Mouse (Mus musculus) CH12.LX (cell line): Measurements from ENCODE around the gene Copb1. TPM values are rescaled to one million over a fixed set of nuclear protein-coding genes. Genes with fewer than 3 reads are reported as not detected.

ENCODE experiments used
- DNase-seq: peaks from one replicate; pipeline ENCODE4 v3.0.0-alpha.2; 2013; ENCODE audit errors: extremely low read depth
- H3K27ac ChIP-seq: 2 replicates; pipeline ENCODE4 v1.5.1; 2012; ENCODE audit warnings: low read depth, mild to moderate bottlenecking, control low read depth, moderate library complexity; ENCODE audit not compliant: insufficient read depth
- H3K27me3 ChIP-seq: replicated peaks from 2 replicates; pipeline ENCODE3; 2012; ENCODE audit warnings: inconsistent platforms
- H3K36me3 ChIP-seq, 2 experiments: replicated peaks in 1 of 2; 2 replicates each; pipeline versions ENCODE3 to v1.6.1; 2012; ENCODE audit warnings: inconsistent platforms in 1 of 2, low read length in 1 of 2, mild to moderate bottlenecking in 1 of 2, mixed read lengths in 1 of 2, moderate library complexity in 1 of 2; ENCODE audit not compliant: control insufficient read depth in 1 of 2, insufficient read depth in 1 of 2
- H3K4me1 ChIP-seq, 2 experiments: 2 replicates each; pipeline ENCODE4 v1.6.1; 2012; ENCODE audit warnings: inconsistent platforms in 1 of 2, moderate library complexity in 1 of 2; ENCODE audit not compliant: insufficient read depth in 2 of 2, control insufficient read depth in 1 of 2
- H3K4me2 ChIP-seq: 2 replicates; pipeline ENCODE4 v1.6.1; 2012; ENCODE audit warnings: low read depth, mild to moderate bottlenecking, control low read depth; ENCODE audit not compliant: poor library complexity, insufficient read depth, severe bottlenecking
- H3K4me3 ChIP-seq, 3 experiments: fragments of 150-350 bp in 1 of 3; sonication (generic) in 1 of 3; replicated peaks in 1 of 3; 2 replicates each; pipeline versions ENCODE3 to v1.5.1; 2011 to 2012; ENCODE audit warnings: low read depth in 2 of 3, low read length in 2 of 3, mild to moderate bottlenecking in 2 of 3, moderate library complexity in 2 of 3, control low read depth in 1 of 3, improper control_type of control experiment in 1 of 3, inconsistent platforms in 1 of 3, mixed read lengths in 1 of 3; ENCODE audit not compliant: poor library complexity in 1 of 3
- H3K79me2 ChIP-seq: replicated peaks from 2 replicates; pipeline ENCODE4 v1.6.1; 2012; ENCODE audit warnings: mild to moderate bottlenecking, moderate library complexity; ENCODE audit not compliant: control insufficient read depth, poor library complexity, insufficient read depth, severe bottlenecking; ENCODE audit errors: extremely low read depth
- H3K9ac ChIP-seq: 2 replicates; pipeline ENCODE4 v1.6.1; 2012; ENCODE audit warnings: low read depth, mild to moderate bottlenecking, control low read depth, moderate library complexity; ENCODE audit not compliant: insufficient read depth
- H3K9me3 ChIP-seq: replicated peaks from 2 replicates; pipeline ENCODE3; 2012; ENCODE audit warnings: low read length, inconsistent platforms, mixed read lengths
- BHLHE40 ChIP-seq: IDR thresholded peaks from 2 replicates; pipeline ENCODE4 v1.6.1; 2011; ENCODE audit warnings: mild to moderate bottlenecking, low read depth, low read length, improper control_type of control experiment
- CTCF ChIP-seq, 2 experiments: IDR thresholded peaks in 1 of 2; conservative IDR thresholded peaks in 1 of 2; 2 replicates each; pipeline ENCODE4 v1.5.1; 2011 to 2012; ENCODE audit warnings: low read depth in 2 of 2, low read length in 2 of 2, improper control_type of control experiment in 1 of 2, inconsistent platforms in 1 of 2, mild to moderate bottlenecking in 1 of 2, moderate library complexity in 1 of 2
- EP300 ChIP-seq: IDR thresholded peaks from 2 replicates; pipeline ENCODE4 v1.6.1; 2011; ENCODE audit warnings: low read length, improper control_type of control experiment
- IRF4 ChIP-seq: IDR thresholded peaks from 2 replicates; pipeline ENCODE4 v1.6.1; 2014; ENCODE audit warnings: low read depth, mild to moderate bottlenecking, inconsistent platforms, low read length, improper control_type of control experiment
- MAX ChIP-seq: IDR thresholded peaks from 2 replicates; pipeline ENCODE4 v1.6.1; 2011; ENCODE audit warnings: low read length, improper control_type of control experiment
- MEF2A ChIP-seq: IDR thresholded peaks from 2 replicates; pipeline ENCODE4 v1.6.1; 2014; ENCODE audit warnings: low read depth, mild to moderate bottlenecking, inconsistent platforms, low read length, improper control_type of control experiment, borderline replicate concordance
- MYC ChIP-seq: IDR thresholded peaks from 2 replicates; pipeline ENCODE4 v1.6.1; 2011; ENCODE audit warnings: low read depth, mild to moderate bottlenecking, improper control_type of control experiment, low read length
- NRF1 ChIP-seq: IDR thresholded peaks from 2 replicates; pipeline ENCODE4 v1.6.1; 2014; ENCODE audit warnings: low read depth, mild to moderate bottlenecking, inconsistent platforms, low read length, improper control_type of control experiment, moderate library complexity
- RAD21 ChIP-seq: IDR thresholded peaks from 2 replicates; pipeline ENCODE4 v1.6.1; 2011; ENCODE audit warnings: low read depth, mild to moderate bottlenecking, low read length, improper control_type of control experiment, moderate library complexity
- RCOR1 ChIP-seq: conservative IDR thresholded peaks from 2 replicates; pipeline ENCODE4 v1.6.1; 2012; ENCODE audit warnings: low read depth, mild to moderate bottlenecking, inconsistent platforms, low read length, improper control_type of control experiment
- SMC3 ChIP-seq: IDR thresholded peaks from 2 replicates; pipeline ENCODE4 v1.6.1; 2011; ENCODE audit warnings: low read depth, low read length, improper control_type of control experiment
- TCF12 ChIP-seq: IDR thresholded peaks from 2 replicates; pipeline ENCODE4 v1.6.1; 2014; ENCODE audit warnings: low read depth, mild to moderate bottlenecking, inconsistent platforms, low read length, improper control_type of control experiment
- UBTF ChIP-seq: IDR thresholded peaks from 2 replicates; pipeline ENCODE4 v1.6.1; 2012; ENCODE audit warnings: low read depth, mild to moderate bottlenecking, inconsistent platforms, low read length, improper control_type of control experiment, moderate library complexity
- dilution Hi-C: fragments of 300-500 bp; cut with MboI; formaldehyde crosslinking; loops from 2 replicates; pipeline ENCODE4 v1.14.3; 2020; ENCODE audit warnings: low sequenced_read_pairs; ENCODE audit not compliant: extremely low pct_unique_long_range_greater_than_20kb, extremely low pct_ligation_motif_present
- in situ Hi-C: fragments of 300-500 bp; cut with MboI; formaldehyde crosslinking; loops from 3 replicates; pipeline ENCODE4 v1.14.3; 2019; ENCODE audit warnings: low sequenced_read_pairs, low pct_ligation_motif_present, low pct_unique_long_range_greater_than_20kb, mixed read lengths
- polyA plus RNA-seq: library from polyadenylated mRNA; unstranded; fragments of >175 nt; gene quantifications from 2 replicates; pipeline ENCODE4 v1.2.1, GENCODE M21; 2012; ENCODE audit warnings: low read depth; ENCODE audit not compliant: insufficient read length
- total RNA-seq, 2 experiments: library from RNA; depleted of rRNA; stranded (reverse); fragments of 300-350 nt in 1 of 2; fragments of >200 nt in 1 of 2; gene quantifications; 2 replicates each; pipeline ENCODE4 v1.2.3; 2012 to 2014

Copb1 gene
- total and polyA plus RNA-seq, 3 experiments = 71.0 to 154 (median 114) TPM

DNA sequence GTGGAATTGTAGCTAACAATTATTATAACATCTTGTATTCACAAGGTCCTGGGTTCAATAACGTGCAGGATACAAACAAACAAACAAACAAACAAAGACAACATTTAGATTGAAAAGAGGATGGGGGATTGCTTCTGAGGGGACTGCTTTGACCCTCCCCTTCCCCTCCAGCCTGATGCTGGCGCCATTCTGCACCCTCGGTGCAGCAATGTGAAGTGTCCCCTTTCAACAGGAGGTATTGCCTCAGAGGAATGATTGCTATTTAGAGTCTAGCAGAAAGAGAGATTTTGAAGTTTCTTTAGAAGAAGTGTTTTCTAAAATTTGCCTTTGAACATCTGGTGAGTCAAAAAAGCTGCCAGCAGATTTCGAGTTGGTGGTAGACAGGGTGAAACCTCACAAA lies 44.7 kb upstream of the Copb1 start:
- no peak for DNase-seq
- Histone ChIP-seq H3K9ac (0 out of 2 replicates have a peak overlapping the region, but pooled peaks have one; percentile 30), H3K27me3 (no peaks in the 10 kb centered on the region), H3K4me1 (peaks cover 40 to 54% of the 10 kb centered on the region in 2 experiments), H3K9me3 (no peaks in the 10 kb centered on the region), H3K4me2 (no peak overlapping the region), H3K4me3 (no peak overlapping the region), H3K79me2 (no peaks in the 10 kb centered on the region), H3K36me3 (no peaks in the 10 kb centered on the region), H3K27ac (no peak overlapping the region)
- in situ Hi-C loops = no loop called here
- dilution Hi-C loops = no loop called here
- TF ChIP-seq TCF12 (no peak), EP300 (0 out of 2 replicates have a peak, but pooled peaks have one; percentile 38)

DNA sequence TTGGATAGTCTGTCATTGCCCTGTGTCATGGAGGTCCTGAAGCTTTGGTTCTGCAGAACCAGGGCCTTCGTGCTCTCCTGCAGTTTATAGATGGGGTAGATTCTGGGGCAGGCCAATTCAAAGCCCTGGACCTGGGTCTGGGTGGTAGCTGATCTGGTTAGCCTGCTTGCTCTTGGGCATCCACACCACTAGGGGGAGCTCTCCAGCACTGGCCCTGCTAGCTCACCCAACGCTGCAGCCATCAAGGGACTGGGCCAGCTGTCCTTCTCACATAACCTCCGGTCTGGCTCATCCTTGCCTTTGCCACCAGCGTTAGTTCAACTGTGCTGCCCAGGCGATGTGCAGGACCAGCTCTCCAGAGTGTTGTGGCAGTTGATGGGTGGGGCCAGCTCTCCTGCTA lies 40.2 kb upstream of the Copb1 start:
- no peaks in the 10 kb centered on the region for H3K36me3 ChIP-seq
- no peaks in the 10 kb centered on the region for H3K79me2 ChIP-seq
- peaks cover 27 to 58% of the 10 kb centered on the region in 2 experiments for H3K4me1 ChIP-seq
- TF ChIP-seq MEF2A (no peak), TCF12 (0 out of 2 replicates have a peak, but pooled peaks have one; percentile 36), IRF4 (peak; percentile 30; the same call in 1 of the 2 replicates), RAD21 (peak; percentile 52), CTCF (conservative IDR thresholded peaks at IDR 0.05 in 1 of 2, IDR thresholded peaks at IDR 0.05 in 1 of 2; ENCODE audit: low read depth in 2 of 2, low read length in 2 of 2) (peak; percentile 47 to 71), UBTF (no peak), SMC3 (peak; percentile 66)
- TF ChIP-seq, all 38 proteins: peak for 5
- no peaks in the 10 kb centered on the region for H3K27me3 ChIP-seq
- H3K9me3 ChIP-seq = no peaks in the 10 kb centered on the region
- H3K27ac ChIP-seq = no peak overlapping the region; the same call in 1 of the 2 replicates
- H3K4me3 ChIP-seq = peak overlapping the region in 1 of 3 experiments; percentile 17
- no peak overlapping the region for H3K9ac ChIP-seq
- dilution Hi-C loops (no loop called here), in situ Hi-C loops (no loop called here)
- DNase-seq = no peak
- H3K4me2 ChIP-seq = no peak overlapping the region

DNA sequence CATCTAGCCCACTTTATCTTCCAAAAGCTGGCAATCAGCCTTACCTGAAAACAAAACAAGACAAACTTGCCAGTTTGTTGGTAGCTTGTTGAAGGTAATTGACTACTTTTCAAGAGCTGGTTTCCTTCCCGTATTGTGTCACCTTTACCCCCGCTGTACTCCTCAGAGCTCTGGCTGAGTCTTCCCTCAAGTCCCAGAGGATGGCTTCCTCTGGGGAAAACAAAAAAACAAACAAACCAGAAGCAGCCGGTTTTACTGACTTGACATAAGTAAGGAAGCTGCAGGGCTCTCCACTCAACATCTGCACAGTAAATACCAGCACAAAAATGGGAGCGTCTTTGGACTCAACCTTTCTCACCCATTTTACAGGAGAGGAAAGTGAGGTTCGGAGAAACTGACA lies 39.4 kb upstream of the Copb1 start:
- Histone ChIP-seq H3K79me2 (no peaks in the 10 kb centered on the region), H3K9ac (no peak overlapping the region), H3K27me3 (no peaks in the 10 kb centered on the region), H3K4me2 (no peak overlapping the region), H3K36me3 (no peaks in the 10 kb centered on the region), H3K27ac (no peak overlapping the region)
- no peak for TF ChIP-seq MAX
- TF ChIP-seq MYC = no peak
- TF ChIP-seq BHLHE40 = no peak
- no peak for TF ChIP-seq RCOR1
- no peak for TF ChIP-seq MEF2A
- no peak for TF ChIP-seq NRF1
- TF ChIP-seq, all 38 proteins: peak for 0
- Histone ChIP-seq H3K9me3 (no peaks in the 10 kb centered on the region), H3K4me1 (peaks cover 27 to 54% of the 10 kb centered on the region in 2 experiments), H3K4me3 (no peak overlapping the region)
- no peak for DNase-seq
- in situ Hi-C loops = no loop called here
- dilution Hi-C loops = no loop called here
